Mouse (Mus musculus) skeletal muscle tissue, adult 2 months (tissue): Measurements from ENCODE around the gene Msh5.

Source experiments
- DNase-seq: peaks from one replicate; pipeline ENCODE4 v3.0.0-alpha.2; 2012; ENCODE audit warnings: low read depth, low spot score

Gene Msh5

GRCm38 (mm10) chr17:35046681-35047455 is at the start of gene Msh5:
TSS of gene Msh5 (minus strand) at chr17:35046745.
- peak; percentile 98 for DNase-seq

GRCm38 (mm10) chr17:35094475-35095365 is 48.2 kb upstream of the Msh5 start:
- DNase-seq: no peak

- no peak for DNase-seq
These were observed 46.1 kb upstream of the Msh5 start for GRCm38 (mm10) chr17:35092403-35093198.

GRCm38 (mm10) chr17:35090166-35090932 is 43.8 kb upstream of the Msh5 start:
- peak; percentile 65 for DNase-seq

- DNase-seq: peak; percentile 89
These were observed 42.5 kb upstream of the Msh5 start, which contains the start of gene Abhd16a for GRCm38 (mm10) chr17:35088825-35089644. TSS of gene Abhd16a (plus strand) at chr17:35089263.

- DNase-seq: no peak
These were observed 41.6 kb upstream of the Msh5 start for GRCm38 (mm10) chr17:35088151-35088550.

- DNase-seq: no peak
These were observed 38.8 kb upstream of the Msh5 start, which contains the start of gene Ly6g6f for GRCm38 (mm10) chr17:35085208-35085865. TSS of gene Ly6g6f (minus strand) at chr17:35085610.

GRCm38 (mm10) chr17:35083929-35084497 is 37.5 kb upstream of the Msh5 start:
- no peak for DNase-seq

GRCm38 (mm10) chr17:35082841-35083576 is 36.5 kb upstream of the Msh5 start:
- no peak for DNase-seq

GRCm38 (mm10) chr17:35080710-35081109 is 34.2 kb upstream of the Msh5 start:
- DNase-seq: no peak

- no peak for DNase-seq
These were observed 33.7 kb upstream of the Msh5 start for GRCm38 (mm10) chr17:35080248-35080647.

- no peak for DNase-seq
These were observed 33.2 kb upstream of the Msh5 start for GRCm38 (mm10) chr17:35079778-35080177.

GRCm38 (mm10) chr17:35077786-35078233 is 31.3 kb upstream of the Msh5 start, which contains the start of gene Ly6g6d:
TSS of gene Ly6g6d (minus strand) at chr17:35078065.
- no peak for DNase-seq

- DNase-seq: no peak
These were observed 30.7 kb upstream of the Msh5 start for GRCm38 (mm10) chr17:35077285-35077684.

- no peak for DNase-seq
These were observed 30.1 kb upstream of the Msh5 start, which contains the start of gene Ly6g6e for GRCm38 (mm10) chr17:35076507-35077176. TSS of gene Ly6g6e (plus strand) at chr17:35076902.

- no peak for DNase-seq
These were observed 27.6 kb upstream of the Msh5 start for GRCm38 (mm10) chr17:35074097-35074496.

- DNase-seq: no peak
These were observed 24.9 kb upstream of the Msh5 start for GRCm38 (mm10) chr17:35071454-35071853.
